Mouse (Mus musculus): Measurements from ENCODE around the gene Olfr90. TPM values are rescaled to one million over a fixed set of nuclear protein-coding genes. Genes with fewer than 3 reads are reported as not detected.

The Olfr90 gene
- polyA plus RNA-seq, 1 experiment from 2014 or later = not detected

- Histone ChIP-seq H3K9ac (replicated peaks; ENCODE audit: low read depth, low read length) (no peak overlapping the region), H3K9me3 (ENCODE audit: control insufficient read depth, low read length) (no peaks in the 10 kb centered on the region), H3K27me3 (replicated peaks; ENCODE audit: control insufficient read depth, insufficient read depth, low read length) (no peaks in the 10 kb centered on the region), H3K4me1 (replicated peaks; ENCODE audit: control insufficient read depth, insufficient read depth, low read length) (peaks cover 16% of the 10 kb centered on the region), H3K27ac (ENCODE audit: low read length) (no peak overlapping the region), H3K4me3 (replicated peaks; ENCODE audit: low read length) (no peak overlapping the region), H3K4me2 (ENCODE audit: low read length) (no peak overlapping the region), H3K36me3 (ENCODE audit: control insufficient read depth, insufficient read depth) (peaks cover 10% of the 10 kb centered on the region)
- 33% methylated on average over 5 of the region's 5 CpGs for WGBS
- no peak for ATAC-seq
Measured at GRCm38 (mm10) chr17:37080119-37080518, 8.2 kb downstream of the Olfr90 start.

- Histone ChIP-seq H3K9ac (replicated peaks; ENCODE audit: low read depth, low read length) (0 out of 2 replicates have a peak overlapping the region, but pooled peaks have one; percentile 12), H3K36me3 (ENCODE audit: control insufficient read depth, insufficient read depth) (peaks cover 15% of the 10 kb centered on the region), H3K4me2 (ENCODE audit: low read length) (no peak overlapping the region), H3K4me1 (replicated peaks; ENCODE audit: control insufficient read depth, insufficient read depth, low read length) (peaks cover 16% of the 10 kb centered on the region), H3K27me3 (replicated peaks; ENCODE audit: control insufficient read depth, insufficient read depth, low read length) (no peaks in the 10 kb centered on the region), H3K9me3 (ENCODE audit: control insufficient read depth, low read length) (no peaks in the 10 kb centered on the region), H3K4me3 (replicated peaks; ENCODE audit: low read length) (no peak overlapping the region), H3K27ac (ENCODE audit: low read length) (peak overlapping the region; percentile 3; the same call in 1 of the 2 replicates)
- peak; percentile 43 for ATAC-seq
- 7% methylated on average over 2 of the region's 2 CpGs for WGBS
Measured at GRCm38 (mm10) chr17:37078990-37079389, 9.3 kb downstream of the Olfr90 start.

GRCm38 (mm10) chr17:37078193-37078592 lies 10.1 kb downstream of the Olfr90 start:
- ATAC-seq = no peak
- Histone ChIP-seq H3K36me3 (ENCODE audit: control insufficient read depth, insufficient read depth) (peaks cover 18% of the 10 kb centered on the region), H3K27me3 (replicated peaks; ENCODE audit: control insufficient read depth, insufficient read depth, low read length) (no peaks in the 10 kb centered on the region), H3K4me2 (ENCODE audit: low read length) (no peak overlapping the region), H3K4me3 (replicated peaks; ENCODE audit: low read length) (no peak overlapping the region), H3K27ac (ENCODE audit: low read length) (no peak overlapping the region), H3K9me3 (ENCODE audit: control insufficient read depth, low read length) (no peaks in the 10 kb centered on the region), H3K4me1 (replicated peaks; ENCODE audit: control insufficient read depth, insufficient read depth, low read length) (peaks cover 16% of the 10 kb centered on the region), H3K9ac (replicated peaks; ENCODE audit: low read depth, low read length) (no peak overlapping the region)
- 35% methylated on average over 1 of the region's 1 CpGs for WGBS

GRCm38 (mm10) chr17:37075766-37076165 lies 12.5 kb downstream of the Olfr90 start:
- WGBS = 88% methylated on average over 2 of the region's 2 CpGs
- Histone ChIP-seq H3K4me2 (ENCODE audit: low read length) (no peak overlapping the region), H3K4me1 (replicated peaks; ENCODE audit: control insufficient read depth, insufficient read depth, low read length) (peaks cover 22% of the 10 kb centered on the region)

GRCm38 (mm10) chr17:37075181-37075580 lies 13.1 kb downstream of the Olfr90 start:
- 85% methylated on average over 6 of the region's 6 CpGs for whole genome bisulfite sequencing
- ATAC-seq = no peak
- H3K36me3 ChIP-seq (ENCODE audit: control insufficient read depth, insufficient read depth) = peaks cover 25% of the 10 kb centered on the region

More at GRCm38 (mm10) chr17:37075766-37076165, 12.5 kb downstream of the Olfr90 start:
- H3K4me3 ChIP-seq (replicated peaks; ENCODE audit: low read length) = no peak overlapping the region
- no peaks in the 10 kb centered on the region for H3K27me3 ChIP-seq (replicated peaks; ENCODE audit: control insufficient read depth, insufficient read depth, low read length)
- ATAC-seq = no peak
- H3K36me3 ChIP-seq (ENCODE audit: control insufficient read depth, insufficient read depth) = peaks cover 23% of the 10 kb centered on the region
- no peak overlapping the region for H3K9ac ChIP-seq (replicated peaks; ENCODE audit: low read depth, low read length)
- H3K27ac ChIP-seq (ENCODE audit: low read length) = no peak overlapping the region
- H3K9me3 ChIP-seq (ENCODE audit: control insufficient read depth, low read length) = no peaks in the 10 kb centered on the region

GRCm38 (mm10) chr17:37072730-37073276 lies 15.5 kb downstream of the Olfr90 start:
- ATAC-seq = peak; percentile 51
- WGBS = 25% methylated on average over 11 of the region's 11 CpGs
- no peaks in the 10 kb centered on the region for H3K27me3 ChIP-seq (replicated peaks; ENCODE audit: control insufficient read depth, insufficient read depth, low read length)
- no peak overlapping the region for H3K9ac ChIP-seq (replicated peaks; ENCODE audit: low read depth, low read length)
- H3K36me3 ChIP-seq (ENCODE audit: control insufficient read depth, insufficient read depth) = peaks cover 40% of the 10 kb centered on the region
- no peaks in the 10 kb centered on the region for H3K9me3 ChIP-seq (ENCODE audit: control insufficient read depth, low read length)
- H3K4me3 ChIP-seq (replicated peaks; ENCODE audit: low read length) = no peak overlapping the region
- peak overlapping the region; percentile 68 for H3K27ac ChIP-seq (ENCODE audit: low read length)
- peaks cover 7% of the 10 kb centered on the region for H3K4me1 ChIP-seq (replicated peaks; ENCODE audit: control insufficient read depth, insufficient read depth, low read length)
- no peak overlapping the region for H3K4me2 ChIP-seq (ENCODE audit: low read length)

More at GRCm38 (mm10) chr17:37075181-37075580, 13.1 kb downstream of the Olfr90 start:
- peaks cover 22% of the 10 kb centered on the region for H3K4me1 ChIP-seq (replicated peaks; ENCODE audit: control insufficient read depth, insufficient read depth, low read length)
- no peaks in the 10 kb centered on the region for H3K27me3 ChIP-seq (replicated peaks; ENCODE audit: control insufficient read depth, insufficient read depth, low read length)
- no peaks in the 10 kb centered on the region for H3K9me3 ChIP-seq (ENCODE audit: control insufficient read depth, low read length)
- no peak overlapping the region for H3K9ac ChIP-seq (replicated peaks; ENCODE audit: low read depth, low read length)
- H3K27ac ChIP-seq (ENCODE audit: low read length) = no peak overlapping the region
- no peak overlapping the region for H3K4me2 ChIP-seq (ENCODE audit: low read length)
- no peak overlapping the region for H3K4me3 ChIP-seq (replicated peaks; ENCODE audit: low read length)

- H3K4me2 ChIP-seq (ENCODE audit: low read length) = no peak overlapping the region
- no peak overlapping the region for H3K9ac ChIP-seq (replicated peaks; ENCODE audit: low read depth, low read length)
- peak overlapping the region; percentile 68 for H3K27ac ChIP-seq (ENCODE audit: low read length)
- peaks cover 46% of the 10 kb centered on the region for H3K36me3 ChIP-seq (ENCODE audit: control insufficient read depth, insufficient read depth)
- H3K27me3 ChIP-seq (replicated peaks; ENCODE audit: control insufficient read depth, insufficient read depth, low read length) = no peaks in the 10 kb centered on the region
- peak; percentile 52 for ATAC-seq
- peaks cover 7% of the 10 kb centered on the region for H3K4me1 ChIP-seq (replicated peaks; ENCODE audit: control insufficient read depth, insufficient read depth, low read length)
- no peak overlapping the region for H3K4me3 ChIP-seq (replicated peaks; ENCODE audit: low read length)
- H3K9me3 ChIP-seq (ENCODE audit: control insufficient read depth, low read length) = no peaks in the 10 kb centered on the region
- 50% methylated on average over 12 of the region's 12 CpGs for WGBS
Measured at GRCm38 (mm10) chr17:37072080-37072729, 16.1 kb downstream of the Olfr90 start.

GRCm38 (mm10) chr17:37070121-37070520 lies 18.2 kb downstream of the Olfr90 start:
- no peak overlapping the region for H3K27ac ChIP-seq (ENCODE audit: low read length)
- ATAC-seq = no peak
- no peak overlapping the region for H3K4me3 ChIP-seq (replicated peaks; ENCODE audit: low read length)
- H3K9ac ChIP-seq (replicated peaks; ENCODE audit: low read depth, low read length) = no peak overlapping the region
- WGBS = 86% methylated on average over 8 of the region's 8 CpGs
- no peaks in the 10 kb centered on the region for H3K27me3 ChIP-seq (replicated peaks; ENCODE audit: control insufficient read depth, insufficient read depth, low read length)
- no peaks in the 10 kb centered on the region for H3K9me3 ChIP-seq (ENCODE audit: control insufficient read depth, low read length)
- H3K4me1 ChIP-seq (replicated peaks; ENCODE audit: control insufficient read depth, insufficient read depth, low read length) = peaks cover 7% of the 10 kb centered on the region
- no peak overlapping the region for H3K4me2 ChIP-seq (ENCODE audit: low read length)
- peaks cover 48% of the 10 kb centered on the region for H3K36me3 ChIP-seq (ENCODE audit: control insufficient read depth, insufficient read depth)

GRCm38 (mm10) chr17:37067861-37068260 lies 20.4 kb downstream of the Olfr90 start:
- no peak for ATAC-seq
- H3K27ac ChIP-seq (ENCODE audit: low read length) = no peak overlapping the region

More at GRCm38 (mm10) chr17:37067861-37068260, 20.4 kb downstream of the Olfr90 start:
- peaks cover 45% of the 10 kb centered on the region for H3K36me3 ChIP-seq (ENCODE audit: control insufficient read depth, insufficient read depth)
- H3K4me2 ChIP-seq (ENCODE audit: low read length) = no peak overlapping the region
- peaks cover 15% of the 10 kb centered on the region for H3K4me1 ChIP-seq (replicated peaks; ENCODE audit: control insufficient read depth, insufficient read depth, low read length)
- no peak overlapping the region for H3K9ac ChIP-seq (replicated peaks; ENCODE audit: low read depth, low read length)
- no peaks in the 10 kb centered on the region for H3K27me3 ChIP-seq (replicated peaks; ENCODE audit: control insufficient read depth, insufficient read depth, low read length)
- WGBS = 77% methylated on average over 1 of the region's 1 CpGs
- no peak overlapping the region for H3K4me3 ChIP-seq (replicated peaks; ENCODE audit: low read length)
- H3K9me3 ChIP-seq (ENCODE audit: control insufficient read depth, low read length) = no peaks in the 10 kb centered on the region
